Mouse (Mus musculus) MEL (cell line): ENCODE measurements around the gene Abcc10. TPM values are rescaled to one million over a fixed set of nuclear protein-coding genes. Genes with fewer than 3 reads are reported as not detected.

Source experiments
- DNase-seq: peaks from one replicate; pipeline ENCODE4 v3.0.0; 2011; ENCODE audit warnings: low read depth, low spot score
- H3K27ac ChIP-seq: 2 replicates; pipeline ENCODE4 v1.5.1; 2012; ENCODE audit warnings: low read depth, mild to moderate bottlenecking, control low read depth, low read length, moderate library complexity; ENCODE audit not compliant: control insufficient read depth
- H3K27me3 ChIP-seq, 2 experiments: fragments of 150-350 bp in 1 of 2; sonication (generic) in 1 of 2; 2 replicates each; pipeline ENCODE4 v1.6.1; 2012; ENCODE audit warnings: low read length in 2 of 2, mild to moderate bottlenecking in 2 of 2, improper control_type of control experiment in 1 of 2, moderate library complexity in 1 of 2; ENCODE audit not compliant: insufficient read depth in 2 of 2, control insufficient read depth in 1 of 2
- H3K36me3 ChIP-seq, 2 experiments: 2 replicates each; pipeline ENCODE4 v1.6.1; 2012 to 2014; ENCODE audit warnings: low read length in 2 of 2, improper control_type of control experiment in 1 of 2, inconsistent platforms in 1 of 2, mild to moderate bottlenecking in 1 of 2; ENCODE audit not compliant: insufficient read depth in 2 of 2, control insufficient read depth in 1 of 2
- H3K4me1 ChIP-seq, 2 experiments: fragments of 150-350 bp in 1 of 2; sonication (generic) in 1 of 2; 2 replicates each; pipeline ENCODE4 v1.6.1; 2012; ENCODE audit warnings: low read length in 2 of 2, improper control_type of control experiment in 1 of 2, mild to moderate bottlenecking in 1 of 2; ENCODE audit not compliant: insufficient read depth in 2 of 2, control insufficient read depth in 1 of 2
- H3K4me3 ChIP-seq, 2 experiments: fragments of 150-350 bp in 1 of 2; sonication (generic) in 1 of 2; 2 replicates each; pipeline ENCODE4 v1.5.1; 2012; ENCODE audit warnings: low read depth in 2 of 2, low read length in 2 of 2, mild to moderate bottlenecking in 2 of 2, moderate library complexity in 2 of 2, control low read depth in 1 of 2, improper control_type of control experiment in 1 of 2; ENCODE audit not compliant: control insufficient read depth in 1 of 2, insufficient read depth in 1 of 2
- H3K79me2 ChIP-seq: 2 replicates; pipeline ENCODE4 v1.6.1; 2012; ENCODE audit warnings: mild to moderate bottlenecking, low read length, moderate library complexity; ENCODE audit not compliant: control insufficient read depth, poor library complexity, insufficient read depth
- H3K9ac ChIP-seq: 2 replicates; pipeline ENCODE4 v1.6.1; 2012; ENCODE audit warnings: low read depth, mild to moderate bottlenecking, control low read depth, low read length, moderate library complexity; ENCODE audit not compliant: control insufficient read depth, poor library complexity, severe bottlenecking
- H3K9me3 ChIP-seq: fragments of 150-350 bp; sonication (generic); replicated peaks from 2 replicates; pipeline ENCODE4 v1.6.1; 2012; ENCODE audit warnings: mild to moderate bottlenecking, low read length, improper control_type of control experiment, moderate library complexity; ENCODE audit not compliant: insufficient read depth
- BHLHE40 ChIP-seq: IDR thresholded peaks from 2 replicates; pipeline ENCODE4 v1.6.1; 2012; ENCODE audit warnings: low read depth, mild to moderate bottlenecking, inconsistent platforms, low read length, improper control_type of control experiment, borderline replicate concordance
- CHD1 ChIP-seq: IDR thresholded peaks from 2 replicates; pipeline ENCODE4 v1.6.1; 2012; ENCODE audit warnings: low read depth, mild to moderate bottlenecking, inconsistent platforms, low read length, improper control_type of control experiment
- CHD2 ChIP-seq: IDR thresholded peaks from 2 replicates; pipeline ENCODE4 v1.6.1; 2011; ENCODE audit warnings: low read length, improper control_type of control experiment
- CTCF ChIP-seq, 3 experiments: IDR thresholded peaks in 2 of 3; conservative IDR thresholded peaks in 1 of 3; 2 replicates each; pipeline ENCODE4 v1.5.1; 2011 to 2012; ENCODE audit warnings: low read length in 3 of 3, low read depth in 2 of 3, mild to moderate bottlenecking in 2 of 3, improper control_type of control experiment in 1 of 3, inconsistent platforms in 1 of 3, mixed read lengths in 1 of 3, moderate library complexity in 1 of 3; ENCODE audit not compliant: control insufficient read depth in 1 of 3, insufficient read depth in 1 of 3, poor library complexity in 1 of 3, severe bottlenecking in 1 of 3
- E2F4 ChIP-seq: IDR thresholded peaks from 2 replicates; pipeline ENCODE4 v1.6.1; 2011; ENCODE audit warnings: low read depth, low read length, improper control_type of control experiment, borderline replicate concordance
- GATA1 ChIP-seq: IDR thresholded peaks from 2 replicates; pipeline ENCODE4 v1.6.1; 2011; ENCODE audit warnings: low read depth, low read length, improper control_type of control experiment
- KAT2A ChIP-seq: conservative IDR thresholded peaks from 2 replicates; pipeline ENCODE4 v1.6.1; 2012; ENCODE audit warnings: low read depth, low read length, improper control_type of control experiment, inconsistent platforms
- MAFK ChIP-seq: IDR thresholded peaks from 2 replicates; pipeline ENCODE4 v1.6.1; 2011; ENCODE audit warnings: low read depth, mild to moderate bottlenecking, low read length, improper control_type of control experiment, borderline replicate concordance
- MAZ ChIP-seq: IDR thresholded peaks from 2 replicates; pipeline ENCODE4 v1.6.1; 2012; ENCODE audit warnings: low read depth, mild to moderate bottlenecking, inconsistent platforms, low read length, improper control_type of control experiment
- MEF2A ChIP-seq: IDR thresholded peaks from 2 replicates; pipeline ENCODE4 v1.6.1; 2014; ENCODE audit warnings: low read depth, mild to moderate bottlenecking, inconsistent platforms, low read length, improper control_type of control experiment; ENCODE audit not compliant: poor library complexity, insufficient replicate concordance, severe bottlenecking; ENCODE audit errors: extremely low read depth
- MYB ChIP-seq: IDR thresholded peaks from 2 replicates; pipeline ENCODE4 v1.6.1; 2011; ENCODE audit warnings: mild to moderate bottlenecking, low read depth, low read length, improper control_type of control experiment
- NRF1 ChIP-seq: IDR thresholded peaks from 2 replicates; pipeline ENCODE4 v1.6.1; 2014; ENCODE audit warnings: low read depth, mild to moderate bottlenecking, inconsistent platforms, low read length, improper control_type of control experiment, moderate library complexity; ENCODE audit not compliant: poor library complexity, insufficient read depth, severe bottlenecking
- POLR2AphosphoS2 ChIP-seq: IDR thresholded peaks from 2 replicates; pipeline ENCODE4 v1.6.1; 2011; ENCODE audit warnings: low read length, improper control_type of control experiment
- SMC3 ChIP-seq: IDR thresholded peaks from 2 replicates; pipeline ENCODE4 v1.6.1; 2011; ENCODE audit warnings: low read depth, low read length, improper control_type of control experiment
- TBP ChIP-seq: IDR thresholded peaks from 2 replicates; pipeline ENCODE4 v1.8.0; 2011; ENCODE audit warnings: low read depth, low read length, improper control_type of control experiment
- TCF12 ChIP-seq: IDR thresholded peaks from 2 replicates; pipeline ENCODE4 v1.6.1; 2014; ENCODE audit warnings: low read depth, mild to moderate bottlenecking, inconsistent platforms, low read length, improper control_type of control experiment, moderate library complexity
- USF1 ChIP-seq: IDR thresholded peaks from 2 replicates; pipeline ENCODE4 v1.6.1; 2014; ENCODE audit warnings: low read depth, mild to moderate bottlenecking, inconsistent platforms, low read length, improper control_type of control experiment, moderate library complexity
- ZC3H11A ChIP-seq: IDR thresholded peaks from 2 replicates; pipeline ENCODE4 v1.6.1; 2012; ENCODE audit warnings: low read depth, mild to moderate bottlenecking, inconsistent platforms, low read length, improper control_type of control experiment
- ZMIZ1 ChIP-seq: IDR thresholded peaks from 2 replicates; pipeline ENCODE4 v1.6.1; 2012; ENCODE audit warnings: low read depth, mild to moderate bottlenecking, inconsistent platforms, low read length, improper control_type of control experiment, moderate library complexity
- ZNF384 ChIP-seq: IDR thresholded peaks from 2 replicates; pipeline ENCODE4 v1.6.1; 2012; ENCODE audit warnings: low read depth, mild to moderate bottlenecking, inconsistent platforms, low read length, improper control_type of control experiment
- polyA plus RNA-seq, 2 experiments: library from polyadenylated mRNA; stranded (reverse) in 1 of 2; unstranded in 1 of 2; fragments of >175 nt in 1 of 2; fragments of >200 nt in 1 of 2; gene quantifications; 2 replicates each; pipeline versions ENCODE4 v1.2.1 to v1.2.4; 2012; ENCODE audit warnings: low replicate concordance in 2 of 2, low read depth in 1 of 2; ENCODE audit not compliant: insufficient read length in 2 of 2, insufficient read depth in 1 of 2, missing spikeins in 1 of 2
- total RNA-seq: library from RNA; depleted of rRNA; stranded (reverse); fragments of 300-350 nt; gene quantifications from 2 replicates; pipeline ENCODE4 v1.2.3, GENCODE M21; 2012

The Abcc10 gene
- total and polyA plus RNA-seq, 3 experiments = 4.0 to 6.2 TPM; not detected in 1

DNA sequence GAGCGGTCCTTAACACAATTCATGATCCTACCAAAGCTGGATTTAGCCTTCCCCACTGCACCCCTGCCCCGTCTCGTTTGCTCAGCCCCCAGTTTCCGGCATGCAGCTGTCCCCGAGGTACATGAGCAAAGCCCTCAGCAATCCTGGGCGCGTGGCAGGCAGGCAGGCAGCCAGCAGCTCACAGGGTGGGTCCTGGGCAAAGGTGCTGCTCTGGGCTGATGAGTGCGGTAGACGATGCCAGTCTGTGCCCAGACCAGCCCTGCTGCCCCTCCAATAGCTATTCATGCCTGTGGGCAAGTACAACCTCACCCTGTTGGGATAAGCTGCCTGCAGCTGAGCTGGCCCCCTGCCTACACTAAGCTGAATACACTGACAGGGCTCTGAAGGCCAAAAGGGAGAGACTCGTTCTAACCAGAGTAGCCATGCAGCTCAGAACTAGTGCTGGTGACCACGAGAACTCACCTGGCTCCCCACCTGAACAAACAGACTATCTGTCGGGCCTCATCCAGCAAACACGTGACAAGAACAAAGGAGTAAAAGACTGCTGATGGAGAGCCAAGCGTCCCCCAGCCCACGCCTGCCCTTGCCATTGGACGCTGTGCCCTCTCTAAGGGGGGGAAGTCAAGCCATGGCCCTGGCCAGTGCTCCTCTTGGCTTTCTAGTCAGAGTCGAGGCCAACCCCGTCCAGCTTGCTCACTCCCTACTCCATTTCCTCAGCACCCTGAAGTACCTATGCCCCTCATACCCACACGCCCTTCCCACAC lies 58.2 kb downstream of the Abcc10 start:
- Histone ChIP-seq H3K4me1 (no peaks in the 10 kb centered on the region), H3K9me3 (no peaks in the 10 kb centered on the region), H3K79me2 (no peaks in the 10 kb centered on the region), H3K27ac (no peak overlapping the region), H3K36me3 (peaks cover 0 to 6% of the 10 kb centered on the region in 2 experiments; a peak in 2 of 4 replicates), H3K4me3 (no peak overlapping the region), H3K27me3 (no peaks in the 10 kb centered on the region), H3K9ac (no peak overlapping the region)
- DNase-seq = no peak
- TF ChIP-seq MYB (no peak), ZC3H11A (no peak), CTCF (IDR thresholded peaks at IDR 0.05 in 2 of 3, conservative IDR thresholded peaks at IDR 0.05 in 1 of 3; ENCODE audit: control insufficient read depth in 1 of 3, insufficient read depth in 1 of 3, low read depth in 2 of 3, low read length in 3 of 3, poor library complexity in 1 of 3, severe bottlenecking in 1 of 3) (no peak), ZMIZ1 (no peak), BHLHE40 (no peak)

DNA sequence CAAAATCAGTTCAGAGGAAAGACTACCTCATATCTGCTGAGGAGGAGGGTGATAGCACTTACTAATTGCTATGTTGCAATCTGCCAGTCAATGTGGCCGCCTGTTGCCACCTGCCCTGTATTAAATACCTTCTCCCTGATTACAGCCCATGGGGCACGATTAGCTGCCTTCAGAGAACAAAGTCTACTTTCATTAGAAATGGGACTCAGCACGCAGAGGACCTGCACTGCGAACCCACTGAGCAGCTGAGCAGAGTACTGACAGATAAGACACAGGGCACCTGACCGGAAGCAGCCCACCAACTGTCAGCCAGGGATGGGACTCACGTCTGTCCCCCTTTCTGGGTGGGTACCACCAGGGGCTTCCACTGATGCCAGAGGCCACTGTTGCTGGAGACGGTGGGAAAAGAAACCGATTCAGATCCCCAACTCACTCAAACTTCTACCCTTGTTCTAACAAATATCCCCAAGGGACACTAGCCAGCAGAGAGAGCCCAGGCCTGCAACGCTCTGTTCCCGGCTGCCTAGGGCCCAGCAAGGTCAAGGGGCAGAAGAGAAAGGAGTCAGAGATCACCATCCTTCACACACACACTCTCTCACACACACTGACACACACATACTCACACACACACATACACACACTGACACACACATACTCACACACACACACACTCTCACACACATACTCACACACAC lies 60.0 kb downstream of the Abcc10 start:
- H3K27ac ChIP-seq = no peak overlapping the region
- no peaks in the 10 kb centered on the region for H3K4me1 ChIP-seq
- no peaks in the 10 kb centered on the region for H3K27me3 ChIP-seq
- no peak for DNase-seq
- H3K4me3 ChIP-seq = no peak overlapping the region
- no peak for TF ChIP-seq TCF12
- no peak for TF ChIP-seq USF1
- TF ChIP-seq POLR2AphosphoS2 = no peak
- TF ChIP-seq KAT2A = no peak
- no peak for TF ChIP-seq CHD2
- no peak for TF ChIP-seq GATA1
- no peak for TF ChIP-seq TBP
- TF ChIP-seq NRF1 = no peak
- no peak for TF ChIP-seq SMC3
- TF ChIP-seq MEF2A = no peak
- no peak for TF ChIP-seq MAFK
- TF ChIP-seq ZNF384 = no peak
- no peak for TF ChIP-seq E2F4
- TF ChIP-seq ZMIZ1 = no peak
- no peak for TF ChIP-seq MAZ
- no peak for TF ChIP-seq CHD1
- no peak overlapping the region for H3K9ac ChIP-seq
- H3K9me3 ChIP-seq = no peaks in the 10 kb centered on the region
- no peaks in the 10 kb centered on the region for H3K79me2 ChIP-seq
- H3K36me3 ChIP-seq = peaks cover 0 to 8% of the 10 kb centered on the region in 2 experiments; a peak in 2 of 4 replicates
